In genomic region chr12:73020941-73021340, GRCm38 (mm10) we compare ENCODE assay signal across 8 mouse cellular contexts. TPM values are rescaled to one million over a fixed set of nuclear protein-coding genes. Genes with fewer than 3 reads are reported as not detected.
A peak's percentile ranks its signal among the peaks of the same experiment; 100 is the strongest.
DNase-seq lines count a peak whose midpoint lies in the region; ATAC-seq lines count a peak whose summit lies in the region.
"Had no signal": no experiment of that assay in that cellular context is flagged by ENCODE, and none has a peak within 500 bp of the region (broad histone marks: within the 10 kb centered on the region; RNA-seq: fewer than 3 reads in every experiment).

No protein-coding gene starts in this region.

- WGBS in neural tube, embryonic 11.5 days: 9% methylated on average over 4 of the region's 4 CpGs

- H3K4me2 ChIP-seq in neural tube, embryonic 11.5 days (ENCODE audit: low read depth): no peak overlapping the region
- H3K4me2 ChIP-seq: neural tube, embryonic 13.5 days had no signal

- H3K9me3 ChIP-seq in neural tube, embryonic 11.5 days (ENCODE audit: control insufficient read depth, low read length): no peaks in the 10 kb centered on the region
- H3K9me3 ChIP-seq: neural tube, embryonic 13.5 days had no signal

- H3K27ac ChIP-seq in neural tube, embryonic 11.5 days (ENCODE audit: low read depth, low read length): no peak overlapping the region
- H3K27ac ChIP-seq: neural tube, embryonic 13.5 days had no signal

- intact Hi-C loops in left cerebral cortex, postnatal 4 days (cut with DNase I): loop anchor here (5.0 kb wide), 1 partner anchor 496 kb away; no protein-coding TSS in a partner anchor

- no peak overlapping the region for H3K9ac ChIP-seq in neural tube, embryonic 11.5 days (ENCODE audit: low read length)
- H3K9ac ChIP-seq: neural tube, embryonic 13.5 days had no signal

- no peaks in the 10 kb centered on the region for H3K36me3 ChIP-seq in neural tube, embryonic 11.5 days (ENCODE audit: control insufficient read depth, insufficient read depth, low read length)
- H3K36me3 ChIP-seq: neural tube, embryonic 13.5 days had no signal

- no peaks in the 10 kb centered on the region for H3K27me3 ChIP-seq in neural tube, embryonic 11.5 days (ENCODE audit: control insufficient read depth, insufficient read depth, low read length)

- H3K4me1 ChIP-seq in neural tube, embryonic 11.5 days (ENCODE audit: control insufficient read depth, insufficient read depth, low read length): no peaks in the 10 kb centered on the region
- H3K4me1 ChIP-seq: neural tube, embryonic 13.5 days had no signal

- peak; percentile 76 for DNase-seq in urinary bladder, postnatal 25 days (ENCODE audit: low spot score)
- DNase-seq in urinary bladder, postnatal 10 days (ENCODE audit: low spot score): no peak
- peak; percentile 69 for DNase-seq in adrenal gland, adult 2 months
- peak; percentile 90 for DNase-seq in embryo, embryonic 10.5 days (ENCODE audit: low spot score)
- peak; percentile 72 for DNase-seq in left cerebral cortex, postnatal 4 days
- DNase-seq in neural tube, embryonic 11.5 days (ENCODE audit: low spot score): peak; percentile 68

- H3K4me3 ChIP-seq in neural tube, embryonic 11.5 days (ENCODE audit: low read depth, low read length): no peak overlapping the region
- H3K4me3 ChIP-seq: neural tube, embryonic 13.5 days had no signal

- peak; percentile 48 to 56; a peak in 2 of 4 replicates for ATAC-seq in hematopoietic stem cell, adult 5-6 weeks (replicated peaks in 1 of 2; ENCODE audit: insufficient read depth in 1 of 2, low FRiP score in 2 of 2, low TSS enrichment in 1 of 2, low read depth in 1 of 2, poor library complexity in 2 of 2, severe bottlenecking in 2 of 2)
- ATAC-seq in neural tube, embryonic 11.5 days (ENCODE audit: insufficient read depth, low FRiP score, low TSS enrichment): no peak

RNA-seq across cellular contexts. Expression of gene Six1, which starts 32.7 kb away (rescaled TPM):
- 1 to 10 TPM; 1.6 to 4.5 TPM for total RNA-seq in adrenal gland, adult 2 months (2021)
- polyA plus RNA-seq in adrenal gland, adult 2 months (2012; rRNA removed): 0.93 and 2.0 TPM in 2 replicates
- total RNA-seq in hematopoietic stem cell, adult 5-6 weeks (2017): not detected in 2 replicates
- under 1 TPM; 0.66 to 0.87 TPM for total RNA-seq in left cerebral cortex, postnatal 4 days (2021)
- 32.7 and 34.9 TPM in 2 replicates for polyA plus RNA-seq in neural tube, embryonic 11.5 days (2014; fragmentation: Nextera tagmentation; extraction: Ambion mirVana)
